Mouse (Mus musculus) layer of hippocampus, adult 9-11 months (tissue): ENCODE data around the gene Copg2.
A peak's percentile ranks its signal among the peaks of the same experiment; 100 is the strongest.

Experiments used
- DNase-seq: peaks from one replicate; pipeline ENCODE4 v3.0.0; 2022

Gene Copg2

DNA sequence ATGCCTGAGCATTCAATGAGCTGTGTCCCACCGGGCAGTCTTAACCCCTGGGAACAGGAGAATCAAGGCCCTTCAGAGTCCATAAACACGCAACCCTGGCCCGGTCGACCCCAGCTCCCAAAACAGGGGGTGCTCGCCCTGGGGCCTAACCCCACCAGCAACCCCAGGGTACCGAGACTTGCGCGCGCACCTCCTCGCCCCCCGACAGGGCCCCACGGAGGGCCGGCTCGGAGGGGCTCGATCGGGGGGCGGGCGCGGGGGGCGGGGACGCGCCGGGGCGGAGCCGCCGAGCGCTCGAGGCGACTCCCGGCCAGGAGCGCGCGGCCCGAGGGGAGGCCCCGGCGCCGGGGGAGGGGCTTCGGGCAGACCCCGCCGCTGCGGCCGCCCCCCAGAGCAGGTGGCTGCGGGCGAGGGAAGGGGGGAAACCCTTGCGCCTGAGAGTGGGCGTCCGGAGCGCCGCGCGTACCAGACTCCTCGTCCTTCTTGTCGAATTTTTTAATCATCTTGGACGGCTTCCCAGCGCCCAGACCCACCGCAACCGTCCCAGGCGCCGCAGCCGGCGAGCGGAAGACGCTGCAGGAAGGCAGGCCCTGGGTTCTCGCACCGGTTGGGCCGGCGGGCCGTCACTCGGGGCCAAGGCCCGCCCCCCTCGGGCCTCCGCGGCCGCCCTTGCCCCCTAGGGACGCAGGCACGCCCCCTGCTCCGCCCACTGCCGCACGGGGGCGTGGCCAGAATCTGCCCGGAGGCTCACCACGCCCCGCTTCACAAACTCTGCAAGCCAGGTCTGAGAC lies at the start of gene Copg2:
Gene Copg2, minus strand, starts transcription at position 600 of the 791 bp plus-strand sequence.
- DNase-seq = peak; percentile 95

DNA sequence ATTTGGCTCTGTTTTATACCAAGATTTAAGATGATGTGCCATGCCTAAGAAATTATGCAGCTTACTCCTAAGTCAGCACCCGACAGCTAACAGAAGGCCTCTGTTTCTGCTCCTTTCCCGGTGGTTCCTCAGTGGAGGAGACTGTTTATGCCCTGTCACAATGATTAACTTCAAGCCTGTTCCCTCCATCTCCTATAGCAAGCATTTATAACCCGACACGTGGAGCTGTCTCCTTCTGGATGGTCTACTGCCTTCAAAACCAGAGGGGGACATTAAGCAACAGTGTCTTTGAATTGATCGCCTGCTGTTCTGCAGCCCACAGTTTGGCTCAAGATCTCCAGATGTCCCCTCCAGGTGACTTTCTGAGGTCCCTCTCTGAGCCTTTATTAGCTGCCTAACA lies 42.7 kb upstream of the Copg2 start:
- no peak for DNase-seq

DNA sequence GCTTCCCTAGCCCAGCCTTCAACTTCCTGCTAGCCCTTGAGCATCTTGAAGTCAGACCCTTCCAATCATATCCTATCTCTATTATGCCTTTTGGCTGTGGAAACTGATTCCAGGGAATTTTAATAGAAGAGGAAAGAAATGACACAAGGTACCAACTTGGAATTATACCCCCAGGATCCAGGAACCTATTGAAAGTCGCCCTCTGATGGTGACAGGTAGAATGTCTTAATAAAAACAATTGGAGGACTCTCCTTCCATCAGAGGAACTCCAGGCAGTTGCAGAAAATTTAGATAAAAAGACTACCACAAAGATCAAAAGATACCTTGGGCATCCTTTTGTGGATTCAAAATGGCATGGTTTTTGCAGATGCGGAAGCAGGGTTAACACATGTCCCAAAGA lies 26.2 kb upstream of the Copg2 start:
- no peak for DNase-seq

DNA sequence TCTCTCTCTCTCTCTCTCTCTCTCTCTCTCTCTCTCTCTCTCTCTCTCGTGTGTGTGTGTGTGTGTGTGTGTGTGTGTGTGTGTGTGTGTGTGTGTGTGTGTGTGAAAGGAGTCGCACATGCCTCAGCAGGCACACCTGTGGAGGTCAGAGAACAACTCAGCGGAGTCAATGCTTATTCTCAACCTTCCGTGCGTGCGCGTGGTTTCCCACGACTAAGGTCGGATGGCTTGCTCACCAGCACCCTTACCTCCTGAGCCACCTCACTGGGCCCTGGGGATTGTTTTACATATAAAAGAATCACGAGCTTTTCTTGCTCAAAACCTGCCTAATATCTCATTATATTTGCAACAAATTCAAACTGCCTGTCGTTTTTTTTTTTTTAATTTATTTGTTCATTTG lies 25.2 kb upstream of the Copg2 start:
- DNase-seq = no peak

DNA sequence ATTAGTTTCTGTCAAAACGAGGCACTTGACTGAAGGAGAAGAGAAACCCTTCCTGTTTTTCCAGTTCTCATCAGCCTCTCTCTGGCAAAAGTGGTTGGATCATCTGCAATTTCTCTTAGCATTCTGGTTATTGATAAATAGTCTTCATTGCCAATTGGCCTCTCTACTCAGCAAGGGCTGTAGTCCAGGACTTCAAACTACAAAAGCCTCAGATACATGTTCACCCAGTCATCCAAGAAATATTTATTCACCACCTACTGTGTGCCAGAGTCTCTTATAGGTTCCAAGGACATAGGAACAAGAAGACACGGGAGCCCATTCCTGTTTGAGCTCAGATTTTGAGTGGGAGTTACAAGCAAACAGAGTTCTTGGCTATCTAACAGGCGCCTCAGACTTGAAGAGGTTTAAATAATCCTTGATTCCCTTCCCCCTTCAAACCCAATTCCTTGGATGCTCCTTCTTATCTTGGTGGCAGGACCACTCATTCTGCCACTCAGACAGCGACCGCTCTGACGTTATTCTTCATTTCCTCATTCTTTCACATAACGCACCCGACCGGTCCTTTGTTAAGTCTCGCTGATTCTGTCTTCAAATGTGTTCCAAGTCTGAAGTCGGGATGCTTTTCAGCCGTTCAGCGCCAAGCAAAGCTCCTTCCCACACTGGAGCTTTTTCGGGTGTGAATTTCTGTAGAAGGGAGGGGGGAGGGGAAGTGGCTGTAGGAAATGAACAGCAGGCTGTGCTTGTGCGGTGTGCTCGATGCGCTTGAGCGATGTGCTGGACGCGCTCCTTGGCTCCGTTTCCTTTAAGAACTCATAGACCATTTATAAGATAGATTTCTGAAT lies 24.5 kb upstream of the Copg2 start:
- peak; percentile 8 for DNase-seq

DNA sequence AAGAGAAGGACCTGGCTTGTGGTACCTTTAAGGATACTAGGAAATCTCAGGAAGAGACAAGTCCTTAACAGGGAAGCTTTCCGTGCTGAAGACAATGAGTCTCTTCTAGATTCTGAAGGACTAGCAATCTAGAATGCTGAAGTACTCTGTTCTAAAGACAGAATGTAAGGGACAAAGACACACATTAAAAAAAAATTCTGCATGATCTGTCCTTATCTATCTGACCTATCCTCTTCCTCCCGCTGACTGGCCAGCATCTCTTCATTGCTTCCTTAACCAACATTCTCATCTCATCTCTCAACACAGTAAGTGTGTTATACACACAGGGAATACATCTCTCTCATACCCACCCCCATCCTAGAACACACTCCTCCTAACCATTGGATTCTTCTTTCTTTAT lies 18.9 kb upstream of the Copg2 start, which contains the start of gene Tsga13:
Gene Tsga13, minus strand, starts transcription at position 101 of the 400 bp plus-strand sequence.
- no peak for DNase-seq

DNA sequence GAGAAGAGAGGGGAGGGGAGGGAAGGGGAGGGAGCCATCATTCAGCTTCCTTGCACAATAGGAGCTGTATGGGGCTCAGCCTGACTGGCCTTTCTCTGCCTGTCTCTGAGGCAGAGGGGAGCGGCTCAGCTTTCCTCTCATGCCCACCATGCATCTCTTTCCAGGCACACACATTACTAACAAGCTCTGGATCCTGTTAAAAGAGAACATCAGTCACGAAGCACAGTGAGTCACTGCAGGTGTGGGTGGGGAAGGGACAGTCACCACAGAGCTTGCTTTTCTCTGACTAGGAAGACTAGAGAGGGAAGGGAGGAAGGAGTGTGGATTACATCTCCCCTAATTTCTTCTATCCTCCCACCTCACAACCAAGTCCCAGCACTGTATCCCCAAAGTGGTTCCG lies 11.4 kb upstream of the Copg2 start:
- DNase-seq = peak; percentile 66

DNA sequence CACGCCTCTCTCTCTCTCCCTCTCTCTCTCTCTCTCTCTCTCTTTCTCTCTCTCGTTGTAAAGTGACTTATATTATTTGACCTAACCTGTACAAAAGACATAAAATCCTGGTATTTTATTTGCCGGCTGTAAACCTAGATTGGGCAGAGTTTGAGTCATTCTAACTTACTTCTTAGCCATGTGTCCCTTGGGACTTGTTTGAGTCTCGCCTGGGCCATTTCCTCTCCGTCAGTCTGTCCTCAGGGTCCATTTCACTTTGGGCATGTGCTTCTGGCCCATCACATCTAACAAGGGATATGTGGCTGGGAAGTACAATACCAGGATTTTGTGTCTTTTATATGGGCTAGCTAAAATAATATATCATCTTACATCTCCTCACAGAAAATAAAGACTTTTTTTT lies 8.3 kb upstream of the Copg2 start:
- no peak for DNase-seq

DNA sequence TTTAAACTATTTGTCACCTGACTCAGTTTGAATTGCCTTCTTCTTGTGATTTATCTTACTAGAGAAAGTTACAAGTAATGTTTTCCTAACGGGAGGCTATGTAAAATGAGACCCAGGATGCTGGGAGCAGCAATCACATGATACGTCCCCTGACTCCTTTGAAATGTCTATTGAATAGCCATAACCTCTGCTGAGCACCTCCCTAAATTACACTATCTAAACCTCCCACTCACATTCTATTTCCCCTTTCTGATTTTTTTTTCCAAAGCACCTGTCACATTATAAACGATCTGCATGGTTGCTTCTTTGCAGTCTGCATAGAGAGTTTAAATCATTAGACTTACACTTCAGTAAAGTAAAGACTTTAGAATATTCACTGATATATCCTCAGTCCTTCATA lies 7.4 kb upstream of the Copg2 start:
- DNase-seq = no peak

DNA sequence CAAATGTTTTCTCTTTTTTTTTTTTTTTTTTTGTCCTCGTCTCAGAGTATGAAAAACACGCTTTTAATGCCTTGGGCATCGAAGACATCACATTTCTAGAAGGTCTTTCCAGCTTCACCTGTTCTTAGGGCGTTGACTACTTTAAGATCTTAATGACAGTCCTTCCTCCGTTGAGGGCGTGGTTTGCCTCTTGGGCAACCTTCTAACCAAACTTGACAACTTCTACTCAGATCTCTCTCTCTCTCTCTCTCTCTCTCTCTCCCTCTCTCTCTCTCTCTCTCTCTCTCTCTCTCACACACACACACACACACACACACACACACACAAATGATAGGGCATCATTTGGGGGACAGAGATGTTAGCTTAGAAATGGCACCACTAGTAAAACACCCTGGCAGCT lies 926 bp upstream of the Copg2 start:
- DNase-seq = no peak

DNA sequence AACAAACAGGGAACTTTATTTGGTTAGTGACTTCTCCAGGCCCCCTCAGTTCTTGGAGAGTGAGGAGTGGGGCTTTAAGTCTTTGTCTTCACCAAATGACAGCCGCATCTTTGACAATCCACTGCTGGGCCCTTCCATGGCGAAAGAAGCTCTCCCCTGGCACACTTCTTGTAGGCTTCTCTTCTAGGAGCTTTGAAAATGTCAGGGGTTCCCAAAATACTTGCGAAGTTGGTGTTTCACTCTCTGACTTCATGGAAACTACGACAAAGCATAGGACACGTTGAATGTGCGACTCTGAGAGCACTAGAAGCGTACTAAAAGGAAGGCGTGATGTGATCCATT lies 363 bp upstream of the Copg2 start:
- no peak for DNase-seq

DNA sequence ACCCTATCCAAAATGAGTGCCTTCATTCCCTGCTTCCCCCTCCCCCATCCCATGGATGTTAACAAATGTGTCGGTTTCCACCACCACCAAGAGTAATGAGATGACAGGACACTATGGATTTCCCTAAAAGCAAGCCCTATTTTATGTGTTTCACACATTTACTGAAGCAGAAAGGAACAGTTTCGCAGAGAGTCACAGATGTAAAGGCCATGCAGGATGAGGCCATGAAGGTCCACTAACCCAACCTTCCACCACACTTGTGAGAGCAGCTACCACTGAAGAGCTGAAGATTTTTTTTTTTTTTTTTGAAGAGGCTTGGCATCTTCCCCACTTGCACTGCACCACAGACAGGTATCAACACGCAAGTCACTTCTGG lies 787 bp downstream of the Copg2 start:
- no peak for DNase-seq

DNA sequence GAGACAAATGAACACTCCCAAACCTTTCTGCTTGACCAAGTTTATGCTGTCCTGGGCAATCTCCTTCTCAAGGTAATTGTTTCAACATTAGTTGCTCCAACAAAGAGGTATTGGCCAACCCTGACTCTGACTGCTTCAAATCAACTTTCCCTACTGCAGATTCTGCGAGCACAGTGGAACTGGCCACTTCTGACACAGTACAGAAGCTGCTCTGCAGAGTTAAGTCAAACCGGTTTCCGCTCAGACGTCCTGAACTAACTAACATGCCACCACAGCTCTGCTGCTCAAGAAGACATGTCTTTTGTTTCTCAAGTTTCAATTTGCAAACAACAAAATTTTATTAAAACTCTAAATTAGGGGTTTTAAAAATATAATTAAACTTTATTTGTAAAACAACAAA lies 3.5 kb downstream of the Copg2 start:
- no peak for DNase-seq

DNA sequence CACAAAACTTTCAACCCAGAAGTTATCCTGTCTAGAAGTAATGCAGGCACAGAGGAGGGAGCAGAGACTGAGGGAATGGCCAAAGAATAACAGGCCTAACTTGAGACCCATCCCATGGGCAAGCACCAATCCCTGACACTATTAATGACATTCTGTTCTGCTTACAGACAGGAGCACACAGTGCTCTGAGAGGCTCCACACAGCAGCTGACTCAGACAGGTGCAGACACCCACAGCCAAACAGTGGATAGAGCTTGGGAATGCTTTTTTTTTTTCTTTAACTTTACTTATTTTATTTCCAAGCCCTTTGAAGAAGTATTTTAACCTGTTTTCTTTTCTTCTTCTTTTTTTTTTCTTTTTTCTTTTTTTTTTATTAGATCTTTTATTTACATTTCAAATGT lies 4.8 kb downstream of the Copg2 start:
- DNase-seq = no peak

DNA sequence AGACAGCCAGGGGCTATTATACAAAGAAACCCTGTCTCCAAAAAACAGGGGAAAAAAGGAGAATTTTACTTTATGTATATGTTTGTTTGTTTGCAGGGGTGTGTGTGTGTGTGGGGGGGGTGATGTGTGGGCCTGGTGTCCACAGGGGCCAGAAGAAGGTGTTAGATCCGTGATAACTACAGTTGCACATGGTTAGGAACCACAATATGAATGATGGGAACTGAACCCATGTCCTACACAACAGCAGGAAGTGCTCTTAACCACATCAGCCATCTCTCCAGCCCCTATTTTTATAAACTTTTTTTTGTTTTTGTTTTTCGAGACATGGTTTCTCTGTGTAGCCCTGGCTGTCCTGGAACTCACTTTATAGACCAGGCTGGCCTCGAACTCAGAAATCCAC lies 11.7 kb downstream of the Copg2 start:
- DNase-seq = no peak

DNA sequence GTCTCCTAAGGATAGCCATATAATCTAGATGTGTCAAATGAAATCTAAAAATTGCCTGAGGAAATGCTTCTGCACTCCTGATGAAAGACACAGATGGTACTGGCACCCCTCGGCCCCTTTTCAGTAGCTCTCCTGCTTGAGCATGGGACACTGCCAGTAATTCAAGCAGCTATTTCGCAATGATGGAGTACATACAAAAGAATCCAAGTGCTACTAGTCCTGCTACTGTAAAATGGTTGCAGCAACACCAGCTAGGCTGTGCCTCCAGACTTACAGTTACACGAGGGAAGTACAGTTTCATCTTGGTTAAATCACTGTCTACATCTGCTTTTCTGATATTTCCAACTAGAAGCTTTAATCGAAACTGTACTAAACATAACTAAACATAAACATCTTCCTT lies 13.1 kb downstream of the Copg2 start:
- peak; percentile 22 for DNase-seq

DNA sequence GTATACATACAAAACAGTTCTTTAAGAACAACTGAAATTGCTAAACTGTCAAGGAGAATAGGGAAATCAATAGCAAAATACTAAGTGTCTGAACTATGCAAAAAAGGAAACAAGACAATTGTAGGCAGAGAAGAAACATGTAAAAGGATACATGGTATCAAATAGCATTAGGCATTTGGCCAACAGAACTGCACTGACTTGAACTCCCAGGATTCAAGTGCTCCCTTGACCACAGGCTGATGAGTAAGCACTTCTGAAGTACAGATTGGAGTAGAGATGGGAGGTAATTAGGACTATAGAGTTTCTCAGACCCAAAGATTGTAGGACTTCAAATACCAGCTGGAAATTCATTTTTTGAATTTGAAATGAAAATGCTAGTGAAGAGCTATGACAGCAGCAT lies 19.9 kb downstream of the Copg2 start:
- no peak for DNase-seq

DNA sequence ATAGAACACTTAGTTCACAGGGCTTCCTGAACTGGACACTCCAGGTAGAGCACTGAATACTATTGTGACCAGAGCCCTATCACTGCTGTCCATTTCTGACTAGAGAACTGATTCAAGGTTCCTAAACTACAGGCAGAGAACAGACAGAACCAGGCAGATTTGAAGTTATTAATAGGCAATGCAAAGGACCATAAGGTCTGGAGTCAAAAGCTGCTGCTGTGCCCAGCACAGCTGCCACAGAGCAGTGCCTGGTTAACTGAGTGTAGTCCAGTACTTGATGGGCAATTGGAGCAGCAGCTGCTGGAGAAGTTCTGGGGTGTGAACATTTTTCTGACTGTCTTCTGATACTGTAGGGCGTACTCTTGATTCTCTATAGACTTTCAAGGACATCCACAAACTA lies 30.1 kb downstream of the Copg2 start:
- no peak for DNase-seq

DNA sequence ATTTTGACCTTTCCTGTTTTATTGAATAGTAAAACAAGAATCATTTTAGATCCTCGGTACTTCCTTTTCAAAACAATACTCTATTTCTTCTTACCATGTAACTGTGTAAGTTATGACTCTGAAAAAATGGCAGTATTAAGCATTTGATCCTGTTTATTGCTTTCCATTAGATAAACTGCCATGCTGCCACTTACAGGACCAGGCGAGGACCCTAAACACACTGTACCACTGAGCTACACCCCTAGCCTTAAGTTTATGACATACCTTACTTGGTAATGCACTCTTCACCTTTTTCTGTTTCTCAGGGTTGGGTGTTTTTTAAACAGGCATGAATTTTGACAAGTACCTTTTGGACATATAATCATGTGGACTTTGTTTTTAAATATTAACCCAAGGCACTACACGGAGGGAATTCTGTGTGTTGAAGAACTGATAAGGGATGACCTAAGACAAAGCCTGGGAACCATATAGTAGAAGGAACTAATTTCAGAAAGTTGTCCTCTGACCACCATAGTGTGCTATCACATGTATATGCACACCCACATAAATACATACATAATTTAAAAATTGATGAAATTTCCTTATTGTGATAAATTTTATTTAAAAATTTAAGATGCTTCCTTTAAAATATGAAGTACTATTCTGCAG lies 31.4 kb downstream of the Copg2 start:
- no peak for DNase-seq

DNA sequence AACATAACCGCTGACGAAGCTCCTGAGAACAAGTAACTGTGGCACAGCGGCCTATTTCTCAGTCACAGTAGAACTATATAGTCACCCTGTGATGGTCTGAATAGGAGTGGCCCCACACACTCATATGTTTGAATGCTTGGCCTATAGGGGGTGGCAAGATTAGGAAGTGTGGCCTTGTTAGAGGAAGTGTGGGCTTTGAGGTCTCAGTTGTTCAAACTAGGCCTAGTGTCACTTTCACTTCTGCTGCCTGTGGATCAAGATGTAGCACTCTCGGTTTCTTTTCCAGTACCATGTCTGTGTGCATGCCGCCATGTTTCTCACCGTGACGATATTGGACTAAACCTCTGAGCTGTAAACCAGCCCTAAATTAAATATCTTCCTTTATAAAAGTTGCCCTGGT lies 40.6 kb downstream of the Copg2 start:
- DNase-seq = peak; percentile 5

DNA sequence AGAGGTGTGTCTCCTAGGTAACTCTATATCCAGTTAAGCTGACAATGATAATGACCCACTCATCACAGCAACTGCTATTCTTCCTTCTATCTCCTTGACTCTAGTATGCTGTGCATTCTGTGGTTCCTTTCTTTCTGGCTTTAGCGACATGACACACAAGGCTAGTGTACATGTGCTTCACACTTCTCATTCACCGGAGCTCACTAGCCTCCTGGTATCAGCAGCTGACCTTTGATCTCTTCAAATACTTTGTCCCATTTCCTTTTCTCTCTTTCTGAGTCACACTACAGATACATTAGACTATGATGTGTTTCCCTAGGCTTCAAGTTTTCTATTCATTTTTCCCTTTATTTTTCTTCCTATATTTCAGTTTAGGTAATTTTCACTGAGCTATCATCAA lies 41.4 kb downstream of the Copg2 start:
- no peak for DNase-seq

DNA sequence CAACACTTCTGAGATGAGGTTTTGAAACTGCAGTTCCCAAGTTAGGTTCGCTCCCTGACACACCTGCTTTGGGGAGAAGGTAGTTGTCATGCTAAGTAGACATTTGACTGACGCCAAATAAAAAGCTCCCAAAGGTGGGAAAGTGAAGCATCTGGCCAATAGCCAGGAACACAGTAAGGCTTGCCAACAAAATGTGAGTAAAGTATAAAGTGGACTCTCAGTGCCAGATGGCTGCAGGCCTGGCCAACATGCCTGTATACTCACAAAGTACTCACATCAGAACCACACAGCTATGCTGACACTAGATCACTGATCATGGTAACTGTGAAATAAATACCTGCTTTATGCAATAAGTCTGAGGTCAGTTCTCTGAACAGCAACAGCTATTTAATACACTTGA lies 46.8 kb downstream of the Copg2 start:
- DNase-seq = no peak

DNA sequence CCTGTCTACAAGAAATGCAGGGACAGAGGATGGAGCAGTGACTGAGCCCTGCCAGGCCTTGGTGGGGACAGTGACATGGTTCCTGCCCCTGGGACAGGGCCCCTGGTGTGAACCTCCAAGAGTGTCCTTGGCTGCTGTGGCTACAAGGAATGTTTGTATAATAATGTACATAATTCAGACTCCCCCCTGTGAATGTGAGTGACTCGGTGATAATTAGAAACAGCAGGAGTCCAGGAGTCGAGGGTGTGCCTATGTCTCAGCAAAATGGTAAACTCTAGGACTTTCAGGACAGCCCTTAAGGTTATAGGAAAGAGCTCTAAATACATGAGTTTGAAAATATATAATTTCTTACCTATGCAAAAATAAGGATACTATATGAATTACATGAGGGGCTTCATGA lies 64.4 kb downstream of the Copg2 start:
- no peak for DNase-seq

DNA sequence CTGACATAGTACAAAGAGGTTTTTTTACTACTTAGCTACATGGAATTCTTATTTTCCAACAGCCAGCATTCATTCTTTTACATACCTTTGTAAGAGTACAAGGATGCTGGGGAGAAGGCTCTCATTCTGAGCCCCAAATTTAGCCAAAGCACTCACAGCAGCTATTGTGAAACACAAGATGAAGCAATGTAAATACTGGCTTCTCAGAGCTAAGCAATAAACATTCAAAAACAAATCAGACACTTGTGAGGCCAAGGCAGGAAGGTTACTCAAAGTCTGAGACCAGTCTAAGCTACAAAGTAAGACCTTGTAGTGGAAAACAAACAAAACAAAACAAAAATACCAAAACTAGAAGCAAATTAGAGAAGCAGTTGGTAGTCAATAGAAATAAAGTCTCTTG lies 83.0 kb downstream of the Copg2 start:
- no peak for DNase-seq
